Mouse (Mus musculus): Measurements from ENCODE around the gene Cdyl.

DNA sequence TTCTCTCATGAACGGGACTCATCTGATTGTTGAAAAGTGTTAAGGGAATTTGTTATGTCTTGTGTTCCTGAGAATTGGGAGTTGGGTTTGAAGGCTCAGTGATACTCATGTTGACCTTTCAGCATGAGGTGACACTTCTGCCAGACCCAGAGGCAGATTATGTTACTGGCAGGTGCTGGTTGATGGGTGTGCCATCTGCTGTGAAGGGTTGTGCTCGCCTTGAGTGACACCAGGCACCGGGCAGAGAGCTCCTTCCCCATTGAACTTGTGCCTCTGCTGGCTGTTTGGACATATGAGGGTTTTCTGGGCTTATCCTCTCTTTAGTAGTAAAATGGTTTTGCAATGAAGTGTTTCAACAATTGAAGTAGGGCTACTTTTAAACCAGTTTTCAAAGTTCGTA is 135.1 kb downstream of the Cdyl start:
- no peak for TF ChIP-seq POLR2A (IDR thresholded peaks at IDR 0.05; ENCODE audit: insufficient read length, low read depth)
- TF ChIP-seq E2F4 (IDR thresholded peaks at IDR 0.05; ENCODE audit: insufficient read depth) = no peak
- TF ChIP-seq POLR2AphosphoS2 (IDR thresholded peaks at IDR 0.05; ENCODE audit: insufficient read length, low read depth) = no peak
- no peak for TF ChIP-seq REST (IDR thresholded peaks at IDR 0.05; ENCODE audit: insufficient read depth, insufficient read length)
- TF ChIP-seq TCF3 (IDR thresholded peaks at IDR 0.05; ENCODE audit: insufficient read length, low read depth) = peak; percentile 37
- TF ChIP-seq MAX (IDR thresholded peaks at IDR 0.05; ENCODE audit: low read depth) = no peak
- TF ChIP-seq CEBPB (IDR thresholded peaks at IDR 0.05; ENCODE audit: insufficient read depth, poor library complexity, severe bottlenecking) = no peak
- no peak for TF ChIP-seq USF1 (IDR thresholded peaks at IDR 0.05; ENCODE audit: low read depth)
